Mouse (Mus musculus) thymus, adult 2 months (tissue): Measurements from ENCODE around the gene Ttc27. TPM values are rescaled to one million over a fixed set of nuclear protein-coding genes. Genes with fewer than 3 reads are reported as not detected.

Experiments used
- DNase-seq: peaks from one replicate; pipeline ENCODE4 v3.0.0; 2021
- H3K27ac ChIP-seq: fragments of 200-500 bp; 2 replicates; pipeline ENCODE4 v1.5.1; 2012; ENCODE audit warnings: low read length, control low read depth; ENCODE audit not compliant: control insufficient read depth, insufficient read depth
- H3K27me3 ChIP-seq: fragments of 200-500 bp; 2 replicates; pipeline ENCODE4 v1.6.1; 2012; ENCODE audit warnings: mild to moderate bottlenecking, low read length, moderate library complexity, mixed read lengths; ENCODE audit not compliant: control insufficient read depth, insufficient read depth
- H3K36me3 ChIP-seq: fragments of 200-500 bp; 2 replicates; pipeline ENCODE4 v1.6.1; 2012; ENCODE audit warnings: mild to moderate bottlenecking, low read length, moderate library complexity; ENCODE audit not compliant: control insufficient read depth, insufficient read depth
- H3K4me1 ChIP-seq: fragments of 200-500 bp; replicated peaks from 2 replicates; pipeline ENCODE4 v1.6.1; 2012; ENCODE audit warnings: low read length; ENCODE audit not compliant: control insufficient read depth, insufficient read depth
- H3K4me3 ChIP-seq: fragments of 200-500 bp; 2 replicates; pipeline ENCODE4 v1.5.1; 2012; ENCODE audit warnings: mild to moderate bottlenecking, low read length, control low read depth, moderate library complexity; ENCODE audit not compliant: control insufficient read depth, insufficient read depth
- CTCF ChIP-seq: fragments of 200-500 bp; IDR thresholded peaks from 2 replicates; pipeline ENCODE4 v1.5.1; 2012; ENCODE audit warnings: mild to moderate bottlenecking, control low read depth, low read length, moderate library complexity, borderline replicate concordance; ENCODE audit not compliant: control insufficient read depth, poor library complexity, insufficient read depth; ENCODE audit errors: extremely low read depth
- POLR2A ChIP-seq: fragments of 200-500 bp; IDR thresholded peaks from 2 replicates; pipeline ENCODE4 v1.6.1; 2012; ENCODE audit warnings: mild to moderate bottlenecking, low read length, control low read depth, moderate library complexity; ENCODE audit not compliant: control insufficient read depth, poor library complexity, insufficient read depth; ENCODE audit errors: extremely low read depth
- WGBS: fragments of 180-500 bp; shearing (Covaris S2); methylation state at CpG from one replicate; pipeline ENCODE4 v1.1.7; 2018; 5-methylcytosine and 5-hydroxymethylcytosine counted together
- polyA plus RNA-seq: library from polyadenylated mRNA; depleted of rRNA; stranded (reverse); fragments of >200 nt; gene quantifications from 2 replicates; pipeline ENCODE4 v1.2.3, GENCODE M21; 2012

The Ttc27 gene
- polyA plus RNA-seq, 1 experiment: 6.1 TPM

DNA sequence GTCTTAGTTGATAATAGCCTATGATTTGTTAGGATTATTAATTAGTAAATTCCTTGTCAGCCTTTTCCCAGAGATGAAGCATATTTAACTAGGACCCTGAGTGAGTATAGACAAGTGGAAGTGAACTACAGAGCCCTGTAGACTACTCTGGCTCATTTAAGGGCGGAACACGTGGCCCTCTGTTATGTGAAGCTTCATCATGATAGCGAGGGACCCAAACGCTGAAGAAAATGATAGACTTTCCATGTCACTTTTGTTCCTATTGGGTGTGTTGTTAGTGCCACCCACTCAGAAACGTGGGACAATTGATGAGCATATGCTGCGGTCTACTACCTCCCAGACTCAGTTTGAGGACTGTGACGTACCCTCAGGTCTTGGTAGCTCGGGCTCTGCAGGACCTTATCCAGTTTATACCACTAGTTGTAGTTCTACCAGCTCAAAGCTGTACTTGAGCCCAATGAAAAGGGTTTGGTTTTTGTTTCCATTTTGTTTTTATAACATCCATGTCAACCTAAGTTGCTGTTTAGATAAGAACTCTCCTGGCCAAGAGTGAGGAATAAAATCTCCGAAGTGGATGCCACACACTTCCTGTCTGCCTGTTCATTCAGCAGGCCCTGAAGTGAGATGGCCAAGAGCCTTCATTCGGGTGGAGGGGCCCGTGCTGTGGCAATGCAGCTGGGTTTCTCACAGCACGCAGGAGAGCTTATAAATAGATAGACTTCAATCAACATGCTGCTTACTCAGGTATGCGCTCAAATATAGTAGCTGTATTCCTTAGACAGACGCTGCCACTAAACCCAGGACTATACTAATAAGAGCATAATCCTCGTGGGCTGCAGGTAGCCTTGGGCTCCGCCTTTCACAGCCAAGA is 148.4 kb downstream of the Ttc27 start:
- DNase-seq: no peak

DNA sequence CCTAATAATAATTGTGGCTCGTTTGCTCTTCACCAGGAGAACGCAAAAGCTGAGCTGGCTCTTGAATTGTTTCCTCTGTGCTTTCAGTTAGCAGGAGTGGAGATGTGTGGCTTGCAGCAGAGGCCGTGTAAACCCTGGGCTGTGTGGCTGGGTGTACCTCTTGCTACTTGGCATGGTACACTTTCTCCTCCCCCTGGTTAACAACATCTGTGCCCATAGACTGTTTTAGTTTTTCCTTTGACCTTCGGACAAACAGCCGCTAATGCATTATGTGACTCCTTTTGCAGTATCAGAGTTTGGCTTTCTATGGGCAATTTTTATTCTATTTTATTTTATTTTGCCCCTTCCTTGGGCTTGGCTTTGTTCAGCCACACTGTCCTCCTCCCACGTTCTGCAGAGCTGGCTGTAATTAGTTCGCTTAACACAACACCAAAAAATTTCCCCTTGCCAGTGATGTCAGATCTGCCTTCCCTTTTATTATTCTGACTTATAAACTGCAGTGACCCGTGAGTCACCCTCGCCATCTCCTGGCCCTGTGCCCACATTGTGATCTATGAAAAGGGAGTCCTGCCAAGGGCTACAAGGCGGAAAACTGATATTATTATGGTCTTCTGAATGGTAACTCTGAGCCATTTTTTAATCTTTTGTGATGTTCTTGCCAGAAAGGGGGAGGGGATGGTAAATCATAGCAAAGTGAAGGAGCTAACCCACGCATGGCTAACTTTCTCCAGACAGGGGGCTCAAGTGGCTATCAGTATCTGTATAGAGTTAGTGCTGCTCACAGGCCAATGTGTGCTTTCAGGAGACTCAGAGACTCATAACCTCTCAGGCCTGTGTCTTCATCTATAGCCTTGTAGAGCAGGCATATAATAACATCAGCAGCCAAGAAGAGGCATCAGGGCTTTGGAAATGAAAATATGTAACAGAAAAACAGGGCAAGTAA is 149.3 kb downstream of the Ttc27 start:
- no peak for DNase-seq
- Histone ChIP-seq H3K36me3 (no peaks in the 10 kb centered on the region), H3K27me3 (no peaks in the 10 kb centered on the region), H3K27ac (no peak overlapping the region), H3K4me1 (no peaks in the 10 kb centered on the region), H3K4me3 (no peak overlapping the region)
- 92% methylated on average over 11 of the region's 11 CpGs for WGBS
- TF ChIP-seq POLR2A: no peak

More for the DNA sequence above, 148.4 kb downstream of the Ttc27 start:
- Histone ChIP-seq H3K27me3 (no peaks in the 10 kb centered on the region), H3K4me1 (no peaks in the 10 kb centered on the region), H3K27ac (no peak overlapping the region), H3K4me3 (no peak overlapping the region), H3K36me3 (no peaks in the 10 kb centered on the region)
- TF ChIP-seq POLR2A (no peak), CTCF (no peak)
- 94% methylated on average over 16 of the region's 16 CpGs for WGBS

DNA sequence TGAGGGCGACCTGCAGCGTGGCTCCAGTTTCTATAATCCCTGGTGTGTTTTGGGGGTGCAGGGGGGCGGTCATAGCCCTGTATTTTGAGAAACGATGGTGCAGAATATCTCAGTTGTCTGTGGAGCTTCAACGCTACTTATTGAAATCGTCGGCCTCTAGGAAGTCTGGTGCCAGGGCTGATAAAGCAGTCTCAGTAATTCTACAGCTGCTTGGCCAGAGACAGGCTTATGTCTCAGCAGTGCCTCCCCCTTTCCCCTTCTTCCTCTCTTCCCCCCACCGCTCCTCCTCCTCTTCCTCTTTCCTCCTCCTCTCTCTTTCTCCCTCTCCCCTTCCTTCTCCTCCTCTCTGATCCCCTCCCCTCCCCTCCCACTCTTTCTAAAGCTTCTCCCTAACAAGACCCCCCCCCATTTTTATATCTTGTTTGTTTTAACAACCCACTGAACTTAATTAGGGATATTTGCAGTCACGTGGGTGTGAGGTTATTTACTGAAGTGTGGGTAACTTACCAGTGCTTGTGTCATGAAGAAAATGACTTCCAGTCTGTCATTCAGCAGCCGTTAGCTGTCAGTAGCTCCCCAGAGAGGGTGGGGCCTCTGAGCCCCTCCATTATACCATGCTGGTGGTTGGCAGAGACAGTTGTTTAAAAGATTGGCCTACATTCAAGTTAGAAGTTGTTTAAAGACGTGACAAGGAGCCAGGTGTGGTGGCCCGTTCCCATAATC is 150.8 kb downstream of the Ttc27 start:
- DNase-seq: no peak
- Histone ChIP-seq H3K4me1 (no peaks in the 10 kb centered on the region), H3K4me3 (no peak overlapping the region), H3K27me3 (no peaks in the 10 kb centered on the region), H3K27ac (no peak overlapping the region), H3K36me3 (no peaks in the 10 kb centered on the region)
- 82% methylated on average over 12 of the region's 12 CpGs for WGBS
- TF ChIP-seq CTCF (no peak), POLR2A (no peak)

DNA sequence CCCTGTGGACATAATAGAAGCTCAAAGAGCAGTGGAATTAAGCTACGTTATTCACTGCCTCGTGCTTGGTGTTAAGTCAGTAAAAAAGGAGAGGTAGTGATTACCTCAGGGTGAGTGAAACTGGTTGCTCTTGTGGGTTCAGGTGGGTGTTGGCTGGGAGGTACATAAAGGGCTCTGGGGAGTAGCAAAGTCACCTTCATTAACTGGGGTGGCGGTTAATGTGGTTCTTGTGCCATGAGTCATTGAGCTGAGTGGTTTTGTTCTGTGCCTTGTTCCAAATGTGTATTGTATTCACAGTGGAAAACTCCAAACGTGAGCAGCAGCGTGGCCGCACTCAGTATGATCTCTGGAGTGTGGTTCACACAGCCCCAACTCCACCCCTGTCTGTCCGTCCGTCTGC is 152.0 kb downstream of the Ttc27 start:
- H3K4me3 ChIP-seq: no peak overlapping the region
- 92% methylated on average over 8 of the region's 8 CpGs for WGBS
- TF ChIP-seq CTCF (no peak), POLR2A (no peak)
- H3K27me3 ChIP-seq: no peaks in the 10 kb centered on the region
- H3K4me1 ChIP-seq: no peaks in the 10 kb centered on the region
- no peak overlapping the region for H3K27ac ChIP-seq
- no peaks in the 10 kb centered on the region for H3K36me3 ChIP-seq
- no peak for DNase-seq

DNA sequence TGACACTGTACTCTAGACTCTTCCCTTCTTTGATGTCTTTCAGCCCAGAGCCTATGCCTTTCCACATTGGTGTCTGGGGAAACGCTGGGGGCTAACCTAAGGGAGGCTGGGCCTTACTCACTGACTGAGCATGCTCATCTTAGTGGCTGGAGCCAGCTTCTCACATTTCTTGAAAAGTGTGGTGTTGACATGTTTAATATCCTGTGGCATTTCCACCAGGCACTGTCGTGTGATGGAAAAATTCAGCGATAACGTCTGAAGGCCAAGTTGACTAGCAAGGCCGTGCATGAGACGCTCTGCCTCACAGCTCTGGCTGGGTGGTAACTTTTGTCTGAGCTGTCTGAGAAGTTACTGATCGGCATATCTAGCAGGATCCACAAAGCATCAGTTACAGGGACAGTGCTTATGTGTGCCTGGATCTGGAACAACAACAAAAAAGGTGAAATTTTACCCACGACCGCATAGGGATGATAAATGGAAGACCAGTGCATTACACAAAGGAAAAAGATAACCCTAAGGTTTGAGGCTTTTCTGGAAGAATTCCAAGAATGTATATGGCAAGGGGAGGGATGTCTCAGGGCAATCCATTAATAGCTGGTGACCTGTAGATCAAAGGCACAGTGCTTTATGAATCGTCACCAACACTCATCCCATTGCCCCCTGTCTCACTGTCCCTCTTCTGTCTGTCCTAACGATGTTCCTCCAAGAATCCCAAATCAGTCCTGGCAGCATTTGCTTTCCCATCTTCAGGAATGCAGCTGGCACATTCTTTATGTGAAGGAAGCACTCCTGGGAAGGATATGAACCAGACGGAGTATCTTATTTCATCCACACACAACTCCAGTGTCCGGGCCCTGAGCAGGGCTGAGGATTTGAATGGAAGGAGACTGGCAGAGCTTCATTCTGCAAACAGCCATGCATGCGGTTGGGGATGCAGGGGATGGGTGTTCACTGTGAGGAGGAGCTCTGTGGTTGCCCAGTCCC is 152.9 kb downstream of the Ttc27 start:
- WGBS: 91% methylated on average over 14 of the region's 14 CpGs
- Histone ChIP-seq H3K4me1 (no peaks in the 10 kb centered on the region), H3K27ac (no peak overlapping the region), H3K27me3 (no peaks in the 10 kb centered on the region), H3K4me3 (no peak overlapping the region), H3K36me3 (no peaks in the 10 kb centered on the region)
- no peak for DNase-seq
- TF ChIP-seq POLR2A (no peak), CTCF (no peak)

DNA sequence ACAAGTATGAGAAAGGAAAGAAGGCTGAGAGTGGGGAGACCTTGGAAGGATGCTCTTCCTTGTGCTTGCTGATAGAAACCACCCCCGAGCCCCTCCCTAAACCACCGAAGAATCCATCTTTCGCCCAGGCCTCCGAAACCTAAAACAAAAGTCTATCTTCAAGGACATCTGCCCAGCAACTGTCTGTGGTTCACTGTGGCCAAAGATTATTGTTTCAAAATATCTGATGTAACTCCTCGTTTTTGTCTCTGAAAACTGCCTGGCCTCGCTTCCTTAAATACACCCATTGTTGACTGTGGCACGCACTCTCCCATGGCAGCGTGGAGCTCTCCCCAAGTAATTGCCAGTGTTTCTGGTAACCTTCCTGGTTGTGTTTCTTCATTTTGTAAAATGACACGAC is 155.0 kb downstream of the Ttc27 start:
- Histone ChIP-seq H3K36me3 (no peaks in the 10 kb centered on the region), H3K4me3 (no peak overlapping the region), H3K4me1 (no peaks in the 10 kb centered on the region), H3K27ac (no peak overlapping the region), H3K27me3 (no peaks in the 10 kb centered on the region)
- 51% methylated on average over 9 of the region's 9 CpGs for WGBS
- no peak for DNase-seq
- TF ChIP-seq CTCF (no peak), POLR2A (no peak)
